Mouse (Mus musculus) testis, adult 10 weeks (tissue): ENCODE data around the gene Hrh1. TPM values are rescaled to one million over a fixed set of nuclear protein-coding genes. Genes with fewer than 3 reads are reported as not detected.

Source experiments
- polyA plus RNA-seq: library from polyadenylated mRNA; stranded (reverse); fragments of 350-450 nt; fragmentation: Illumina TruSeq; extraction: RNeasy Lipid Tissue Mini Kit (QIAGEN cat#74804); gene quantifications from one replicate; pipeline ENCODE4 v1.2.3, GENCODE M21; 2014; ENCODE audit warnings: low read depth, low replicate concordance

The Hrh1 gene
- polyA plus RNA-seq: 0.07 TPM

GRCm38 (mm10) chr6:114397691-114398217 is at the start of gene Hrh1:
Gene Hrh1, plus strand, starts transcription at chr6:114397936.

Other genes with a start within 250 kb of the Hrh1 start
- gene Slc6a1, start 115.3 kb upstream of the Hrh1 start, polyA plus RNA-seq: not detected
- gene Atg7, start 245.2 kb downstream of the Hrh1 start, polyA plus RNA-seq: 16.6 TPM